Mouse (Mus musculus) adrenal gland, postnatal 25 days (tissue): ENCODE results near the gene Gps2. TPM values are rescaled to one million over a fixed set of nuclear protein-coding genes. Genes with fewer than 3 reads are reported as not detected.

Source experiments
- DNase-seq: peaks from one replicate; pipeline ENCODE4 v3.0.0; 2021; ENCODE audit warnings: mixed read lengths
- total RNA-seq: library from RNA; stranded (reverse); gene quantifications from 2 replicates; pipeline ENCODE4 v1.2.3, GENCODE M21; 2021

The Gps2 gene
- total RNA-seq, 1 experiment from 2014 or later = 62.5 TPM

DNA sequence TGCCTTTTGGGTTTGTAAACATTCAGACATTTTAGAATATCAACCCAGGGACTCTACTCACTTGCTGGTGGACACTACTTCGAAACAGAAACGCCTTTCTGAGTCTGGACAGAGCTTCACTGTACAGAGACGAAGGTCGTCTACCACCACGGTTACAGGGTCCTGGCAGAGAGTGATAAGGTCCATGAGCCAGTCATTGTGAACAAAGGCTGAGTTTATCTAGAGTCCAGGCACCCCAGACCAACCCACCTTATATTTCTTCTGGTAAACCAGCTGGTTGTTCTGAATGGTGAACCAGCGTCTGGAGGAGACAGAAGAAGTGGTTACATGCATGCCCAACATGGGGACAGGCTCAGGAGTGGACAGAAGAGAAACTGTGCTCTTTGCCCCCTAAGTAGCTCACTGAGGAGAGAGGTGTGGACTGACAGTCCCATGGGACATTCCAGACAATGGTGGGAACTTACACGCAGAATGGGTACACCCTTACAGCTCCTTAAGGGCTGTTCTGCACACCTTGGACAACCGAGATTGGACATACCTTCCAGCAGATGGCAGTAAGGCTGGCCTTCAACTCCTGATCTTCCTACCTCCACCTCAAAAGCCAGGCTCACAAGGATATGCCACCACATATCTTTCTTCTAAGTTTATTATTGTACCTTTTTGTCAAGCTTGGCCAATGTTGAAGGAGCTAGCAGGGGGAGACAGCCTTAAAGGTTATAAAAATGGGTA lies 26.6 kb upstream of the Gps2 start:
- DNase-seq = no peak

DNA sequence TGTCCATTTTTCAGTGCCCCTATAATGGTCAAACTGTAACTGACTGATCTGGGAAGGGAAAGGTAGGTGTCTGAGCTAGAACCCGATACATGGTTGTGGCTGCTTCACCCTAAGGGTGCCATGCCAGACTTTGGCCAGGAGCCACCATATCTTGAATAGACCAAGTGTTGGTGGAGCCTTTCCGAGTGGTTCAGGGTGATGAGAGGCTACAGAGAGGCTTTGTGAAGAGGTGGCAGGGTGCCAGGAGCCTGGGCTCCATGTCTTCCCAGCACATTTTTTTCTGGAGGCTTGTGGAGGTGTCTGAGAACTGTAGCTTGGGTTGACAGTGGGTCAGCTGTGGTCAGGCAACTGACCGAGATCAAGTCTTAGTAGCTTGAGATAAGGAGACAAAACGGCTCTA lies 22.2 kb upstream of the Gps2 start:
- no peak for DNase-seq

DNA sequence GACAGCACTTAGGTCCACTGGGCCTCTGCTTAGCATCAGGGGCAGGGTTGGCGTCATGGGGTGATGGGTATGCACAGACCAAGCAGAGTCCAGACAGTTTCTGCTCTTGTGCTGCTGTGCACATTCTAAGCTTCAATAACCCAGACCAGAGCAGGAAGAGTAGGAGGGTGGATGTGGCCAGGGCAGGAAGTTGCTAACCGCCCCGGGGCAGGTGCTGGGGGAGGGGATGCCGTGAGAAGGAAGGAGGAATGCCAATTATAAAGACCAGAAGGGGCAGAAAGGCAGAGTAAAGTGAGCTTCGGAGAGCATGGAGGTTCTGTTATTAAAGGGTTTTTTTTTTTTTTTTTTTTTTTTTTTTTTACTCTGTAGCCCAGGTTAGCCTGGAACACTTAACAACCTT lies 19.0 kb upstream of the Gps2 start:
- DNase-seq = no peak

DNA sequence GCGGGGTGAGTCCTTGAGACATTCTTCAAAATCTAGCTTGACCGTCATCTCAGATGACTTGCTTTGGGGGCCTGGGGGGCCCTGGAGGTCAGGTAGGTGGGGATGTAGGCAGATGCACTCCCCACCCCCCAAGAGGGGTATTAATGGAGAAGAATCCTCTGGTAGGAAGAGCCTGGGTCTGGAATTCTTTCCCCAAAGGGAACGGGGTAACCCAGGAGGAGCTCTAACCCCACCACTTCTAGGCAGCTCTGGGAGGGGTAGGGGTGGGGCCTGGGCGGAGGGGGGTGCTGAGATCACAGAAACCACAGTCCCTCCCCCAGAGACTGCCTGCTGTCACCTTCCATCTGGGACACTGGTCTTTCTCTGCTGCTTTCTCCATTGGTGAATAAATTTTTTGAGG lies 18.4 kb upstream of the Gps2 start, which contains the start of gene Acap1:
Acap1 (minus strand) TSS at position 249 of the 400 bp plus-strand sequence.
- DNase-seq = no peak

DNA sequence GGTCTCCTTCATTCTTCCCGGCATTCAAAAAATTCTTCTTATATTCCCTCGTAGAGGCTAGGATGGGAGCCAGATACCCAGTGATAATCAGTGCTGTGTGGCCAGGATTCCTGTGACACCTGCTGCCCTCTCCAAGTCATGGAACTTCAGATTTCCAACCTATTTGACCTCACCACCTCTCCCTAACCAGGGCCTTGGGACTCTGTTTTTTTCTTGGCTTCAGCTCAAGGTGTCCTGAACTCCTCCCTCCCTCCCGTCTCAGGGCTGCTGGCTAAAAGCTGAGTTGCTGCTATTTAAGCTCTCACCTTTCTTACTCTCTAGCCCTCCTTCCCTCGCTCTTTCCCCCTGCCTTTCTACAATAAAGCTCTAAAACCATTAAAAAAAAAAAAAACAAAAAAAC lies 13.8 kb upstream of the Gps2 start:
- DNase-seq = no peak

DNA sequence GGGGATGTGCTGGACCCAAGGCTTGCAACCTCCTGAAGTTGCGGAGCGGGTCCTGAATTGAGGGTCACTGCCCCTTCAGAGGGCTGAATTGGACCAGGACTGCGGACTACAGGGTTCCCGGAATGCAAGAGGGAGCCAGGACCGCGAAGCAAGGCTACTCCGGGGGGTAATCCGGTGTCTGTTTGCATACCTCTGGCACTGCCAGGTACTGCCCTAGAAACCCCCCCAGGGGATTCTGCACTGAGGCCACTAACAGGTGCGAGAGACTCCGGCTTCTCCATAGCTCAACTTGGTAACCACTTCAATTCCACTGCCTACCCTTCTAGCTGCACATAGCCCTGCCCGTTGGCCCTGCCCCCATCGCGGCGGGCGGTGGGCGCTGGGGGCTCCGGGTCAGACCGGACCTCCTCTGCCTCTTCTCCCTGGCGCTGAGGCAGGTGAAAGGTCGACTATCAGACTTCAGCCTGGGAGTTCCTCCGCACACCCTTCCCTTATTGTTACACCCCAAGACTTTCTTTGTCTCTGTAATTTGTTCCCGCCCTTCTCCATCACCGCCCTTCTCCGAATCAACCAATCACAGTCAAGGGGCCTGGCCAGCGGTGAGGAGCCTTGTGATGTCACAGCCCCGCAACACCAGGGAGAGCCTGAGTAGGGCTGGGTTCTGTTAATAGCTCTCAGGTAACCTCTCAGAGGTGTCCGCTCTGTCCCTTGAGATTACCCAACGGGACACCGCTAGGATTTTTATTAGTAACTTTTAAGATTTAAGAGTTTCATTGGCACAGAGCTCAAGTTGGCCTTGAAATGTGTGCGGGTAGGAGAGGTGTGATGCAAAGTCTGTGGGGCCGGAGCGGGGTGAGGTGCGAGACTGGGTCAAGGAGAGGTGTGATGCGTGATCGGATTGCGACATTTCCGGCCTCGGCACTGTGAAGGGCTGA lies 12.9 kb upstream of the Gps2 start, which contains the start of the genes 2810408A11Rik and Neurl4:
2810408A11Rik (minus strand) TSS at position 517 of the 935 bp plus-strand sequence.
Neurl4 (plus strand) TSS at position 602 of the 935 bp plus-strand sequence.
- DNase-seq = peak; percentile 83

DNA sequence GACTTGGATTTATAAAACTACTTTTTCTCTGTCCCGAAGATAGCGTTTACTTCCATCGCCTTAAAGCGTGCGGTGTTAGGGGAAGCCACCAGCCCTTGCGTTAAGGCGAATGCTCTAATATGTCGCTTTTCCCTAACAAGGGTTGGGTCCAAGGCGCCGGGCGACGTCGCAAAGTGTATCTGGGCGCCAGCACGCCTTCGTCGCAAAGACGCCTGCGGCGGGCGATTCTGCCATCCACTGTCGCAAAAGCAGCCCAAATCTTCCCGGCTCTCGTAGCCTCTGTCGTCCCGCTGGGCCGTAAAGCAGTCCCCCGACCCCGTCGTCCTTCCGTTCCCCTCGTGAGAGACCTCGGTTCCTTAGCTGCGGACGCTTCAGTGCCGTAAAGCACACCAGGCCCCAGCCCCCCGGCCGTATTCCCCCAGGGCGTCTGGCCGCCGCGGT lies 12.3 kb upstream of the Gps2 start:
- DNase-seq = peak; percentile 90

DNA sequence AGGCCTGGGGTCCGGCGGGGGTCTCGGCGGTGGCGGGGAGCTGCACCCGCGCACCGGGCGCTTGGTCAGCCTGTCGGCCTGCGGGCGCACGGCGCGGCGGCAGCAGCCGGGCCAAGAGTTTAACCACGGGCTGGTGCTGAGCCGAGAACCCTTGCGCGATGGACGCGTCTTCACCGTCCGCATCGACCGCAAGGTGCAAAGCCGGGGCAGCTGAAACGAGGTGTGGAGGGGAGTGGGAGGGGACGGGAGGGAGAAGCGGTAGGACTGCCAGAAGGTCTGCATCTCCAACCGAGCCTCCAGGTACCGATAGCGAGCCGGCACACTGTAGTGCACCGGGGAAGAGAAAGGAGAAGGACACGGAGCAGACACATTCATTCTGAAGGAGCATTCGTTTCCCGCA lies 11.7 kb upstream of the Gps2 start:
- DNase-seq = no peak

DNA sequence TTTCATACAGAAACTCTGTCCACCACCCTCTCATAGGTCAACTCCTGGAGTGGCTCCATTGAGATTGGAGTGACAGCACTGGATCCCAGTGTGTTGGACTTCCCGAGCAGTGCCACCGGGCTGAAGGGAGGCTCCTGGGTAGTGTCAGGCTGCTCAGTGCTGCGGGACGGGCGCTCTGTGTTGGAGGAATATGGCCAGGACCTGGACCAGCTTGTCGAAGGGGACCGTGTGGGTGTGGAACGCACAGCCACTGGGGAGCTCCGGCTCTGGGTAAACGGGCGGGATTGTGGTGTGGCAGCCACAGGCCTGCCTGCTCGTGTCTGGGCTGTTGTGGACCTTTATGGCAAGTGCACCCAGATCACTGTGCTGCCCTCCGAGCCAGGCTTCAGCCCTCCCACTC lies 10.7 kb upstream of the Gps2 start:
- DNase-seq = no peak

DNA sequence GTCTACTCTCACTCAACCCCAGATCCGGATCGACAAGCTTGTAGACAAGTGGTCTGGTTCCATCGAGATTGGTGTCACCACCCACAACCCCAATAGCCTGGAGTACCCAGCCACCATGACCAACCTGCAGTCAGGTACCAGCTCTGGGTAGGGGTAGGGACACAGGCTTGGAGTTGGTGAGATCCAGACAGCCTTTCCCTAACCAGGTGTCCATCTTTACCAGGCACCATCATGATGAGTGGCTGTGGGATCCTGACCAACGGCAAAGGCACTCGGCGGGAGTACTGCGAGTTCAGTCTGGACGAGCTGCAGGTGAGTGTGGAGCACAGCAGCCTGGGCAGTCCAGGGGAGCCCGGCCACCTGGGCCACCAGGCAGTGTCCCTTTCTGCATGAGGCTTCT lies 9.4 kb upstream of the Gps2 start:
- no peak for DNase-seq

DNA sequence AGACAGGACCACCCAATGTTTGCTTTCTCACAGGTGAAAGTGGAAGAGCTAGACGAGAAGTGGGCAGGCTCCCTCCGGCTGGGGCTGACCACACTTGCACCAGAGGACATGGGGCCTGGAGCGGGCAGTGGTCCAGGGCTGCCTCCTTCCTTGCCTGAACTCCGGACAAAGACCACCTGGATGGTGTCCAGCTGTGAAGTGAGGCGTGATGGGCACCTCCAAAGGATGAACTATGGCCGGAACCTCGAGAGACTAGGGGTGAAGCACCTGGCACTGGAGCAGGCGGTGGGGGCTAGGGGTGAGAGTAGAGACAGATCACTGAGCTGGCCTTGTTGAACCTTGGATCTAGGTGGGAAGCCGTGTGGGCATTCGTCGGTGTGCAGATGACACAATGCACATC lies 5.0 kb upstream of the Gps2 start:
- no peak for DNase-seq

DNA sequence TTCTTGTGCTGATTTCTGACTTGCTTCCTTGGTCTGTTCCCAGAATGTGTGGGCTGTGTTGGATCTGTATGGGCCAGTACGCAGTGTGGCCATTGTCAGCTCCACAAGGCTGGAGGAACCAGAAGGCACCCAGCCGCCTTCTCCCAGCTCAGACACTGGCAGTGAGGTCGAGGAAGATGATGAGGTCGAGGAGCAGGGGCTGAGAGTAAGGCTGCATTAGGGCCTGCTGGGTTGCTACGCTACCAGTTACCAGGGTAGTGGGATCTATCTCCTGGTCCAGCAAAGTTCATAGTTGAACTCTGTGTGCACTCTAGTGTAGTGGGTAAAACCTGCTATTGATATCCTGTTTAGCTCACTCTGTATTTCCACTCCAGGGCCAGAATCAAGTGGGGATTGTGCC lies 4.5 kb upstream of the Gps2 start:
- no peak for DNase-seq

DNA sequence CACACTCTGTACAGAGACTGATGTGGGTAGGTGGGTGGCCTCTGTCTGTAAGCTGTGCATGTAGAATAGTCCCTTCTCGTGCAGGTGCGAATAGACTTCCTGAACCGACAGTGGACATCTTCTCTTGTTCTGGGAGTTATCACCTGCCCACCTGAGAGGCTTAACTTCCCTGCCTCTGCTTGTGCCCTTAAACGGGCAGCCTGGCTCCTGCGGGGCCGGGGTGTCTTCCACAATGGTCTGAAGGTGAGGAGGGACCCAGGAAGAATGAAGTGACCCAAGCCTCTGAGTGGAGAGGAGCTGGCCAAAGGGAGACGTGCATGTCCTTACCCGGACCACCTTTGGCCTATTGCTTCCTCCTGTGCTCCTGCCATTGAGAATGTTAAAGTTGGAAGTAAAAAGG lies 3.5 kb upstream of the Gps2 start:
- no peak for DNase-seq

DNA sequence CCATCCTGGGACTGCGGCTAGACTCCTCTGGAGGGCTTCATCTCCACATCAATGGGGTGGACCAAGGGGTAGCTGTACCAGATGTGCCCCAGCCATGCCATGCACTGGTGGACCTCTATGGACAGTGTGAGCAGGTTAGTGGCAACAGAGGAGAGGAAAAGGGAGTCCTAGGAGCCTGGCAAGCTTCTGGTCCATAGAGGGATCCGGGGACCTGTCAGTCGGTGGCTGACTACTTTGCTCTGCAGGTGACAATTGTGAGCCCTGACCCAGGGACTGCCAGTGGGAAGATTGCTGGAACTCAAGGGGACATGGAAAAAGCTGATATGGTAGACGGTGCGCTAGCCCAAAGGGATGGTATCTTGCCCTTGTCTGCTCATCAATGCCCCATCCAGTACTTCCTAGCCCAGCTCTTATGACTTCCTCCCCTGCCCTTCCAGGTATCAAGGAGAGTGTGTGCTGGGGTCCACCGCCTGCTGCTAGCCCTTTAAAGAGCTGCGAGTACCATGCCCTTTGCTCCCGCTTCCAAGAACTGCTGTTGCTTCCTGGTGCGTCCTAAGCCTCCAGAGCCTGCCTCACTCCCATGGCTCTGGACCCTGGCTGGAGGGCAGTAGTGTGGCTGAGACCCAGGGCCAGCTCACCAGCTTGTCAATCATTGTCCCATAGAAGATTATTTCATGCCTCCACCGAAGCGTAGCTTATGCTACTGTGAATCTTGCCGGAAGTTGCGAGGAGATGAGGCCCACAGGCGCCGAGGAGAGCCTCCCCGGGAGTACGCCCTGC lies 2.7 kb upstream of the Gps2 start:
- DNase-seq = no peak

DNA sequence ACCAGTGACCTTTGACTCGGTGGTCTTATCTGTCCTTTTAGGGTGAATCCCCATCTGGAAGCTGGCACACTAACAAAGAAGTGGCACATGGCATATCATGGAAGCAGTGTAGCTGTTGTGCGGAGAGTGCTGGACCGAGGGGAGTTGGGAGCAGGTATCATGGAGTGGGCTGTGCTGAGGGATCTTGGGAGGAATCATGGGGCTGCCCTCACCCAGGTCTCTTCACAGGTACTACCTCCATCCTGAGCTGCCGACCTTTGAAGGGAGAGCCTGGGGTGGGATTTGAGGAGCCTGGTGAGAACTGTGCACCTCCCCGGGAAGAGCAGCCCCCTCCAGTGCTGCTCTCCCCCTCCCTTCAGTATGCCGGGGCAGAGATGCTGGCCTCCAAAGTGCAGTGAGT lies 2.0 kb upstream of the Gps2 start:
- no peak for DNase-seq

DNA sequence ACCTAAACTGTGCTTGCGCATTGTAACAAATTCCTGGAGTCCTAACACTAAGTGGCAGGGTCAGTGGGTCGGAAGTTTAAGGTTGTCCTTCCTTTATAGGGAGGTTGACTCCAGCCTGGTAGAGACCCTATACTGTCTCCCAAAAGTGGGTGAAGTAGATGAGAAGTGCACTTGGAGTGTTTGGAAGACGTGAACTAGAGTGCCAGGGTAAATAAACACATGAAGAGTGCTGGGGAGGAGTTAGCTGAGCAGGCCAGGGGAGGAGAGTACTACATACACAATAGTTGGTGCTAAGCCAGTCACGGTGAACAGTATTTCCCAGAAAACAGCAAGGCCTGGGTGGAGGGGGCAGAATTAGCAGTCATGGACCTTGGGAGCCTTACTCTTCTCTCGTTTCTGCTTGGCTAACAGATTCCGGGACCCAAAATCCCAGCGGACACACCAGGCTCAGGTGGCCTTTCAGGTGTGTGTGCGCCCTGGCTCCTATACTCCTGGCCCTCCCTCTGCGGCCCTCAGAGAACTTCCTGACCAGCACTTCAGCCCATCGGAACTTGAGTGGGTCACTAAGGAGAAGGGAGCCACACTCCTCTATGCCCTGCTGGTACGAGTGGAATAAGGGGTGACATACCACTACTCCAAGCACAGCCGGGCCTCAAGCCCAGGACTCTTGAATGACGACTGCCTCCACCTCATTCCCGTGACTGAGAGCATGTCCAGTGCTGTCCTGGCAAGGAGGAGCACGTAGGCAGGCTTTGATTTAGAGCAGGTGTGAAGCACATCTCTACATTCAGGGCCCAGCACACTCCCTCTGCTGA lies 765 bp upstream of the Gps2 start:
- DNase-seq = no peak

DNA sequence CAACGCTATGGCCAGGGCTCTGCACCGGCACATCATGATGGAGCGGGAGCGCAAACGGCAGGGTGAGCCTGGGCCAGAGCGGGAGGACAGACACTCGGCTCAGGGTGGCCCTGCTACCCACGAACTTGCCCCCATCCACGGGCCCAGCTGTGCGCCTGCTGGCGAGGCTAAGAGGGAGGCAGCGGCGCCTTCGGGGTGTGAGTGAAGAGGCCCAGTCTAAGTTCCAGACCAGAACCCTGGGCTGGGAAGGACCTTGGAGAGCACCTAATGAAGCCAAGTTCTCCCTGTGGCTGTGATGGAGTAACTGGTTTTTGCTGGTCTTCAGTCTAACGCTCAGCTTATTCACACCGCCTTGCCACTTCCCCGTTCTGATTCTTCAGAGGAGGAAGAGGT lies 680 bp downstream of the Gps2 start:
- DNase-seq = no peak

DNA sequence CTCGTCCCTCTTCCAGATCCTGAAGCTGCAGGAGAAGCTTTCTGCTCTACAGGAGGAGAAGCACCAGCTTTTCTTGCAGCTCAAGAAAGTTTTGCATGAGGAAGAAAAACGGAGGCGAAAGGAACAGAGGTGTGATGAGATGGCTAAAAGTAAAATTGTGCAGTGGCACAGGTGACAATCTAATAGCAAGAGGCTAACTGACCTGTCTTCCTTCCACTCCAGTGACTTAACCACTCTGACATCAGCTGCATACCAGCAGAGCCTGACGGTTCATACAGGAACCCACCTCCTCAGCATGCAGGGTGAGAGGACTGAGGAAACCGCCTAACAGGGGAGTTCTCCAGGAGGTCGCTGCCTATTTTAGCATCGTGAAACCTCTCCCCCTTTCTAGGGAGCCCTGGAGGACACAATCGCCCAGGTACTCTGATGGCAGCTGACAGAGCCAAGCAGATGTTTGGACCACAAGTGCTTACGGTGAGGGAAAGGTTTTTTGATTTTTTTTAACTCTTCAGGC lies 1.3 kb downstream of the Gps2 start:
- DNase-seq = no peak

DNA sequence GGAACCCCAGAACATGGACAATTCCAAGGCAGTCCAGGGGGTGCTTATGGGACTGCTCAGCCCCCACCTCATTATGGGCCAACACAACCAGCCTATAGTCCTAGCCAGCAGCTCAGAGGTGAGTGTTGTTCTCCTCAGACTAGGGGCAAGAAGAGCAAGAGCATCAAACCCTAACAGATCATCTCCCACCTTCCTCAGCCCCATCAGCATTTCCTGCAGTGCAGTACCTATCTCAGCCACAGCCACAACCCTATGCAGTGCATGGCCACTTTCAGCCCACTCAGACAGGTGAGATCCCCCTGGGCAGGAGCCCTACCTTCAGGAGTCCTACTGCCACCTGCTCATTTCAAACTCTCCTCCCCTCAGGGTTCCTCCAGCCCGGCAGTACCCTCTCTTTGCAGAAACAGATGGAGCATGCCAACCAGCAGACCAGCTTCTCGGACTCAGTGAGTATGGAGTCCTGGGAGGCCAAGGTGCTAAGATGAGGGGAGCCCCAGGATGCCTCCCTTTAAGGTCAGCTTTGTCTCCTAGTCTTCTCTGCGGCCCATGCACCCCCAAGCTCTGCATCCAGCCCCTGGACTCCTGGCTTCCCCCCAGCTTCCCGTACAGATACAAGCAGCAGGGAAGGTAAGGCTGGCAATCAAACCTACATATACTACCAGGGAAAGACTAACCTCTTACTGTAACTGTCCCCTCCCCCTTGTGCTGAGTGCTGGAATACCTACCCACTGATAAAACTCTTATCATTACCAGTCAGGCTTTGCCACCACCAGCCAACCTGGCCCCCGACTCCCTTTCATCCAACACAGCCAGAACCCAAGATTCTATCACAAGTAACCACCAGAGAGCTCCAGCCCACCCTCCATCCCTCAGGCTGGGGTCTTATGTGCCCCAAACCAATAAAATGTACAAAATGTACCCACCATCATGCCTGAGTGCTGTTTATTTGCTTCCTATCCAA lies 2.3 kb downstream of the Gps2 start:
- no peak for DNase-seq
